Mouse (Mus musculus): ENCODE measurements around the gene Cacna2d3. TPM values are rescaled to one million over a fixed set of nuclear protein-coding genes. Genes with fewer than 3 reads are reported as not detected.

Cacna2d3 gene
- total RNA-seq, 2 experiments from 2014 or later = 117 to 127 TPM

- intact Hi-C loops (cut with DNase I) = no loop called here
- DNase-seq (ENCODE audit: low spot score in 2 of 2) = no peak
Observed at GRCm38 (mm10) chr14:29216106-29216505, 505.6 kb downstream of the Cacna2d3 start.

GRCm38 (mm10) chr14:29204967-29205268 lies 516.7 kb downstream of the Cacna2d3 start:
- intact Hi-C loops (cut with DNase I) = no loop called here
- no peak for DNase-seq (ENCODE audit: low spot score in 2 of 2)

- intact Hi-C loops (cut with DNase I) = no loop called here
- DNase-seq (ENCODE audit: low spot score in 2 of 2) = no peak
Observed at GRCm38 (mm10) chr14:29204236-29204966, 517.3 kb downstream of the Cacna2d3 start.

- no peak for DNase-seq (ENCODE audit: low spot score in 2 of 2)
- intact Hi-C loops (cut with DNase I) = no loop called here
Observed at GRCm38 (mm10) chr14:29196171-29196570, 525.5 kb downstream of the Cacna2d3 start.

GRCm38 (mm10) chr14:29191426-29191825 lies 530.2 kb downstream of the Cacna2d3 start:
- intact Hi-C loops (cut with DNase I) = no loop called here
- DNase-seq (ENCODE audit: low spot score in 2 of 2) = peak in 1 of 2 experiments; percentile 47

- DNase-seq (ENCODE audit: low spot score in 2 of 2) = no peak
- intact Hi-C loops (cut with DNase I) = no loop called here
Observed at GRCm38 (mm10) chr14:29183730-29184129, 537.9 kb downstream of the Cacna2d3 start.

GRCm38 (mm10) chr14:29179397-29179888 lies 542.2 kb downstream of the Cacna2d3 start:
- intact Hi-C loops (cut with DNase I) = no loop called here
- DNase-seq (ENCODE audit: low spot score in 2 of 2) = no peak

GRCm38 (mm10) chr14:29178695-29179396 lies 542.8 kb downstream of the Cacna2d3 start:
- intact Hi-C loops (cut with DNase I) = no loop called here

GRCm38 (mm10) chr14:29174762-29175161 lies 546.9 kb downstream of the Cacna2d3 start:
- no peak for DNase-seq (ENCODE audit: low spot score in 2 of 2)
- intact Hi-C loops (cut with DNase I) = no loop called here

More at GRCm38 (mm10) chr14:29178695-29179396, 542.8 kb downstream of the Cacna2d3 start:
- DNase-seq (ENCODE audit: low spot score in 2 of 2) = peak; percentile 32 to 55

GRCm38 (mm10) chr14:29172207-29172606 lies 549.5 kb downstream of the Cacna2d3 start:
- no peak for DNase-seq (ENCODE audit: low spot score in 2 of 2)
- intact Hi-C loops (cut with DNase I) = no loop called here

GRCm38 (mm10) chr14:29164653-29165030 lies 557.0 kb downstream of the Cacna2d3 start:
- intact Hi-C loops (cut with DNase I) = no loop called here
- no peak for DNase-seq (ENCODE audit: low spot score in 2 of 2)

GRCm38 (mm10) chr14:29163998-29164652 lies 557.5 kb downstream of the Cacna2d3 start:
- intact Hi-C loops (cut with DNase I) = no loop called here
- no peak for DNase-seq (ENCODE audit: low spot score in 2 of 2)

GRCm38 (mm10) chr14:29159803-29160202 lies 561.9 kb downstream of the Cacna2d3 start:
- intact Hi-C loops (cut with DNase I) = no loop called here
- no peak for DNase-seq (ENCODE audit: low spot score in 2 of 2)

- no peak for DNase-seq (ENCODE audit: low spot score in 2 of 2)
- intact Hi-C loops (cut with DNase I) = no loop called here
Observed at GRCm38 (mm10) chr14:29157096-29157495, 564.6 kb downstream of the Cacna2d3 start.

- no peak for DNase-seq (ENCODE audit: low spot score in 2 of 2)
- intact Hi-C loops (cut with DNase I) = no loop called here
Observed at GRCm38 (mm10) chr14:29144184-29144583, 577.5 kb downstream of the Cacna2d3 start.

GRCm38 (mm10) chr14:29137614-29138013 lies 584.0 kb downstream of the Cacna2d3 start:
- intact Hi-C loops (cut with DNase I) = no loop called here
- DNase-seq (ENCODE audit: low spot score in 2 of 2) = no peak

GRCm38 (mm10) chr14:29137006-29137579 lies 584.6 kb downstream of the Cacna2d3 start:
- intact Hi-C loops (cut with DNase I) = no loop called here
- DNase-seq (ENCODE audit: low spot score in 2 of 2) = no peak

- DNase-seq (ENCODE audit: low spot score in 2 of 2) = no peak
- intact Hi-C loops (cut with DNase I) = no loop called here
Observed at GRCm38 (mm10) chr14:29134901-29135300, 586.8 kb downstream of the Cacna2d3 start.

GRCm38 (mm10) chr14:29130511-29130910 lies 591.2 kb downstream of the Cacna2d3 start:
- intact Hi-C loops (cut with DNase I) = no loop called here
- no peak for DNase-seq (ENCODE audit: low spot score in 2 of 2)

GRCm38 (mm10) chr14:29123886-29124285 lies 597.8 kb downstream of the Cacna2d3 start:
- no peak for DNase-seq (ENCODE audit: low spot score in 2 of 2)
- intact Hi-C loops (cut with DNase I) = loop anchor here (10.0 kb wide), 1 partner anchor 321 kb away; no protein-coding TSS in a partner anchor
